Mouse (Mus musculus) kidney, postnatal 0 days (tissue): Measurements from ENCODE around the gene Arrdc5. TPM values are rescaled to one million over a fixed set of nuclear protein-coding genes. Genes with fewer than 3 reads are reported as not detected.
A peak's percentile ranks its signal among the peaks of the same experiment; 100 is the strongest.

Experiments
- ATAC-seq: fragments of 200-750 bp; cut with Nextera tagmentation; replicated peaks from 2 replicates; pipeline ENCODE4 v1.8.0; 2017; ENCODE audit warnings: low read depth, moderate number of reproducible peaks, moderate TSS enrichment, moderate library complexity; ENCODE audit not compliant: low FRiP score
- DNase-seq: peaks from one replicate; pipeline ENCODE4 v3.0.0-alpha.2; 2016; ENCODE audit warnings: low spot score
- H3K27ac ChIP-seq: fragments of 300-500 bp; sonication (generic); 2 replicates; pipeline ENCODE4 v1.5.1; 2014; ENCODE audit warnings: mild to moderate bottlenecking
- H3K27me3 ChIP-seq: fragments of 300-500 bp; sonication (generic); 2 replicates; pipeline ENCODE4 v1.6.1; 2014; ENCODE audit warnings: low read length, mixed read lengths; ENCODE audit not compliant: insufficient read depth
- H3K36me3 ChIP-seq: fragments of 300-500 bp; sonication (generic); 2 replicates; pipeline ENCODE4 v1.6.1; 2014; ENCODE audit warnings: low read length, mixed read lengths; ENCODE audit not compliant: insufficient read depth
- H3K4me1 ChIP-seq: fragments of 300-500 bp; sonication (generic); replicated peaks from 2 replicates; pipeline ENCODE4 v1.6.1; 2014; ENCODE audit warnings: antibody characterized with exemption, low read length, mixed read lengths; ENCODE audit not compliant: insufficient read depth
- H3K4me2 ChIP-seq: fragments of 300-500 bp; sonication (generic); 2 replicates; pipeline ENCODE4 v1.6.1; 2014; ENCODE audit warnings: mild to moderate bottlenecking, low read length, moderate library complexity, mixed read lengths
- H3K4me3 ChIP-seq: fragments of 300-500 bp; sonication (generic); replicated peaks from 2 replicates; pipeline ENCODE4 v1.5.1; 2014; ENCODE audit warnings: low read depth, low read length
- H3K9ac ChIP-seq: fragments of 300-500 bp; sonication (generic); 2 replicates; pipeline ENCODE4 v1.6.1; 2014; ENCODE audit warnings: low read depth, low read length
- H3K9me3 ChIP-seq: fragments of 300-500 bp; sonication (generic); replicated peaks from 2 replicates; pipeline ENCODE4 v1.6.1; 2016; ENCODE audit warnings: low read length, inconsistent platforms, mixed read lengths
- CTCF ChIP-seq: IDR thresholded peaks from 2 replicates; pipeline ENCODE4 v1.5.1; 2016; ENCODE audit warnings: antibody characterized with exemption, low read depth, mild to moderate bottlenecking, moderate library complexity
- WGBS: fragments of 180-500 bp; shearing (Covaris S2); extraction: QIAGEN DNeasy Blood & Tissue Kit; methylation state at CpG from one replicate; pipeline ENCODE4 v1.1.7; 2014; 5-methylcytosine and 5-hydroxymethylcytosine counted together
- polyA plus RNA-seq: library from polyadenylated mRNA; unstranded; fragments of >200 nt; fragmentation: Nextera tagmentation; extraction: Ambion mirVana; gene quantifications from 2 replicates; pipeline ENCODE4 v1.2.1, GENCODE M21; 2015

The Arrdc5 gene
- polyA plus RNA-seq, 1 experiment from 2014 or later = not detected

DNA sequence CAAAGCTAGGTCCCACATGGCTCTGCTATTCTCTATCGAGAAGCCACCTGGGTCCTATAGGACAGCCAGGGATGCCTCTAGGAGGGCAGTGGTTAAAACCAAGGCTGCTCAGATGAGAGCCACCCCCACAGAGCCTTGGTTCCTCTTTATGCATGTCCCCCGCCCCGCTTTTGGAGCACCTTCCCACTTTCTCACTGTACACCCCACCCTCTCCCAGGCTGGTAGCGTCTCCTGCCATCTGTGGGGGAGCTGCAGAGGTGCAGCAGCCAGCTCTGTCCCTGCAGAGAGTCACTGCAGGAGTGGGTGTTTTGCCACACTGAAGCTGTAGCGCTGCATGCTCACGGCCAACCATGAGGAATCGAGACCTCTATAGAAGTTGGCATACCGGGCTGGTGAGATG, 16.8 kb downstream of the Arrdc5 start:
- no peak overlapping the region for H3K4me2 ChIP-seq
- no peak overlapping the region for H3K4me3 ChIP-seq
- H3K4me1 ChIP-seq = peaks cover 8% of the 10 kb centered on the region
- no peak overlapping the region for H3K9ac ChIP-seq
- 90% methylated on average over 8 of the region's 8 CpGs for WGBS
- no peak overlapping the region for H3K27ac ChIP-seq
- H3K9me3 ChIP-seq = no peaks in the 10 kb centered on the region
- DNase-seq = no peak
- H3K36me3 ChIP-seq = peaks cover 55% of the 10 kb centered on the region
- H3K27me3 ChIP-seq = no peaks in the 10 kb centered on the region
- no peak for ATAC-seq
- TF ChIP-seq CTCF = no peak

DNA sequence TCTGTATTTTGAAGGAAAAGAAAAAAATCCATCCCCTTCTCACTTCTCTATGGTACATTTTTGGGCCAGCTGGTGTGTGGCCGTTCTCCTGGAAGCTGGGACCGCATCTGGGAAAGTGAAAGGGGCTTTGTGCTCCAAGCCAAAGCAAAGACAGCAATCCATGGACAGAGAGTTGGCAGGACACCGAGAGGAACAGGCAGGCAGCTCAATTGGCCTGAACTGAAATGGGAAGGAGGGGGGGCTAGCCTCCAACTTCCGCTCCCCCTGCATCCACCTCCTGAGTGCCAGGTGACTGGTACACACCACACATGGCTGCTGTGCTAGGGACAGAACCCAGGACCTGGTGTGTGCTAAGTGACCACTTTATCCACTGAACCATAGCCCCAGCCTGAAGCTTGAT, 17.3 kb downstream of the Arrdc5 start:
- H3K9me3 ChIP-seq = no peaks in the 10 kb centered on the region

DNA sequence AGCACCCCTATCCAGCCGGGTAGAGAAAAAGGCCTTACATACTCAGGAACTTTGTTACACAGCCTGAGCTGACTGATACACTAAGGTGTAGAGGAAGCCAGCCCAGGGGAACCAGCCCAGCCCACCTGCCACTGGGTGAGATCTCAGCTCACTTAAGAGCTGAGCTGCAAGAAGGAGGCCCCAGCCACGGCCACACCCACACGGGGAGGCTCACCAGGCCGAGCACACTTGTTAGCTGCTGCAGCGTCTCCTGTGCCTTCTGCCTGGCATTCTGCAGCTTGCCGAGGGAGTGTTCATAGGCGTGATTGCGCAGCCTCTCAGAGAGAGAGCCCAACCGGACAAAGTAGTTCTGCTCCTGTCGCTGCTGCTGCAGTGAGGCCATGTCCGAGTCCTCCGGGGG, 18.9 kb downstream of the Arrdc5 start:
- peaks cover 54% of the 10 kb centered on the region for H3K36me3 ChIP-seq
- WGBS = 88% methylated on average over 12 of the region's 12 CpGs
- no peak overlapping the region for H3K4me2 ChIP-seq
- H3K9ac ChIP-seq = no peak overlapping the region
- no peak for ATAC-seq
- H3K9me3 ChIP-seq = no peaks in the 10 kb centered on the region
- no peaks in the 10 kb centered on the region; the same call in 1 of the 2 replicates for H3K4me1 ChIP-seq
- no peak overlapping the region for H3K27ac ChIP-seq
- TF ChIP-seq CTCF = no peak
- H3K4me3 ChIP-seq = no peak overlapping the region
- no peak for DNase-seq
- H3K27me3 ChIP-seq = no peaks in the 10 kb centered on the region

More for the DNA sequence above, 17.3 kb downstream of the Arrdc5 start:
- H3K4me1 ChIP-seq = peaks cover 4% of the 10 kb centered on the region
- H3K36me3 ChIP-seq = peaks cover 57% of the 10 kb centered on the region
- TF ChIP-seq CTCF = no peak
- H3K27me3 ChIP-seq = no peaks in the 10 kb centered on the region
- H3K27ac ChIP-seq = no peak overlapping the region
- ATAC-seq (no peak), DNase-seq (no peak)
- no peak overlapping the region for H3K9ac ChIP-seq
- 87% methylated on average over 4 of the region's 4 CpGs for WGBS
- no peak overlapping the region for H3K4me2 ChIP-seq
- H3K4me3 ChIP-seq = no peak overlapping the region

DNA sequence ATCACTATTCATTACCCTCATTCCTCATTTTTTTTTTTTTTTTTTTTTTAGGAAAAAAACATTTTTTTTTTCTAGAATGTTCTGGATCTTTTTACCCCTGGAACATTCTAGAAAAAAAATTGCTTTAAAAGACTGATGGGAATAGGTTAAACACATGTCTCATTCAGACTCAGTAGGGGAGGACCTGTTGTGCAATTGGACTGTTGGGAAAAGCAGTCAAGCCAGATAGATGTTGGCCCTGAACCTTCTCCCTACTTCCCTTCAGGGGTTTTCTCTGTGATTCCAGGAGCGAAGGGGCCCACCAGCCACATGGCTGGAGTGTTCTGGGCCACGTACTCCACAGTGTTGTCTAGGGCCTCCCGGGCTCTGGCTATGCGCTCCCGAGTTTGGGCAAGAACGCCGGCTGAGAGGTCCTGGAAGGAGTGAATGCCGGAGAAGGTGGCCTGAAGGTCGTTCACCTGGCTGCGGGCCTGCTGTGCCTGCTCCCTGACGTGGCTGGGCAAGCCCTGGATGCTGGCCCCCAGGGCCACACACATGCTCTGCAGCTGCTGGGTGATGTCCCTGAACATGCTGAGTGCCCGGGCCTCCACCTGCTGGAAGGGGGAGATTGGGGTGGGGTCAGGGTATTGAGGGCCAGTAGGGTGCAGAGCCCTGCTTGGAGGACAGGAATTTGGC, 20.5 kb downstream of the Arrdc5 start:
- no peak overlapping the region for H3K4me2 ChIP-seq
- no peak overlapping the region for H3K9ac ChIP-seq
- H3K9me3 ChIP-seq = no peaks in the 10 kb centered on the region
- 91% methylated on average over 12 of the region's 12 CpGs for WGBS
- no peaks in the 10 kb centered on the region; the same call in 1 of the 2 replicates for H3K4me1 ChIP-seq
- H3K27ac ChIP-seq = peak overlapping the region; percentile 50; the same call in 1 of the 2 replicates
- TF ChIP-seq CTCF = no peak
- ATAC-seq = no peak
- H3K36me3 ChIP-seq = peaks cover 39% of the 10 kb centered on the region; the same call in 1 of the 2 replicates
- no peaks in the 10 kb centered on the region for H3K27me3 ChIP-seq
- DNase-seq = no peak
- H3K4me3 ChIP-seq = no peak overlapping the region

DNA sequence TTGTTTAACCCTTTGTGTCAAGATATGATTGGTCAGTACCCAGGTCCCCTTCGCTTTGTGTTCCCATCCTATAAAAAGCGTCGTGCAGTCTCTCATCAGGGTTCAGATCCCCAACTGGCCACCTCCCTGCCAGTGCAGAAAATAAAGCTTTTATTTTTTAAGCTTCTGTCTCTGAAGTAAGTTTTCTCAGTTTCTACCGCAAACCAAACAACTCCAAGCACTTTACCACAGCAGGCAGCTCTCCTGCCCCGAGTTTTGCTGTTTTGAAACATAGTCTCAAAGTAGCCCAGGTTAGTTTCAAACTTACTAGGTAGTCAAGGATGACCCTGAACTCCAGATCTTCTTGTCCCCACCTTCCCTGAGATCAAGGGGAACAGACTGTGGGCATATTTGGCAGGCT, 21.7 kb downstream of the Arrdc5 start:
- TF ChIP-seq CTCF = no peak
- Histone ChIP-seq H3K27ac (no peak overlapping the region), H3K36me3 (peaks cover 29% of the 10 kb centered on the region), H3K9me3 (no peaks in the 10 kb centered on the region), H3K4me3 (no peak overlapping the region), H3K27me3 (no peaks in the 10 kb centered on the region), H3K4me2 (no peak overlapping the region), H3K9ac (no peak overlapping the region), H3K4me1 (peaks cover 3% of the 10 kb centered on the region; the same call in 1 of the 2 replicates)
- DNase-seq = no peak
- 93% methylated on average over 5 of the region's 5 CpGs for WGBS
- no peak for ATAC-seq

DNA sequence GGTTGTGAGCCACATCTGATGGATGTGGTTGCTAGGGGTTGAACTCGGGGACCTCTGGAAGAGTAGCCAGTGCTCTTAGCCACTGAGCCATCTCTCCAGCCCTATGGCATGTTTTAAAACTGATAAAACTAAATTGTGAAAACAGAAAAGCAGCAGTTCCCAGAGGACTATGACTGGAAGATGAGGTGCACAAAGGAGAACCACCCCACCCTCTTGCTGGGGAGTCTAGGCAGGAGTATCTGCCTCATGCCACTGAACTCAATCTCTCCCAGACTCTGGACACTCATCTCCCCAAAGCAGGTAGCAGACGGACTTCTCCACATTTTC, 22.6 kb downstream of the Arrdc5 start:
- H3K4me1 ChIP-seq = peaks cover 5% of the 10 kb centered on the region; the same call in 1 of the 2 replicates
- peak overlapping the region; percentile 83 for H3K27ac ChIP-seq
- DNase-seq (no peak), ATAC-seq (no peak)
- H3K9ac ChIP-seq = no peak overlapping the region
- H3K27me3 ChIP-seq = no peaks in the 10 kb centered on the region
- no peak for TF ChIP-seq CTCF
- no peaks in the 10 kb centered on the region for H3K9me3 ChIP-seq
- peak overlapping the region; percentile 67 for H3K4me2 ChIP-seq
- no peak overlapping the region for H3K4me3 ChIP-seq
- WGBS = 42% methylated on average over 2 of the region's 2 CpGs
- H3K36me3 ChIP-seq = peaks cover 22% of the 10 kb centered on the region
